Mouse (Mus musculus): ENCODE measurements around the gene Rxrb.
"Not testable (repeated sequence)": the region's sequence is repeated elsewhere in the genome, so short reads cannot be mapped to it uniquely, and the experiment has no call there.

GRCm38 (mm10) chr17:34000796-34001195 lies 30.8 kb upstream of the Rxrb start:
- not testable (repeated sequence) for TF ChIP-seq E2F4 (IDR thresholded peaks at IDR 0.05; ENCODE audit: insufficient replicate concordance, low read depth, low read length); MYC (IDR thresholded peaks at IDR 0.05; ENCODE audit: low read depth, low read length); EP300 (IDR thresholded peaks at IDR 0.05; ENCODE audit: low read length); CTCF (conservative IDR thresholded peaks at IDR 0.05 in 1 of 2, IDR thresholded peaks at IDR 0.05 in 1 of 2; ENCODE audit: low read depth in 2 of 2, low read length in 2 of 2)

Measured in CH12.LX (cell line).